Mouse (Mus musculus): Measurements from ENCODE around the gene Unc13a.

- TF ChIP-seq CTCF (IDR thresholded peaks at IDR 0.05; ENCODE audit: extremely low read depth, insufficient read length, insufficient replicate concordance, low read depth, low read length): no peak
- TF ChIP-seq POLR2A (IDR thresholded peaks at IDR 0.05; ENCODE audit: low read depth, low read length): no peak
Observed at GRCm38 (mm10) chr8:71628396-71629095, 43.0 kb downstream of the Unc13a start.
